Mouse (Mus musculus) neural tube, embryonic 12.5 days (tissue): ENCODE measurements around the gene Pold2. TPM values are rescaled to one million over a fixed set of nuclear protein-coding genes. Genes with fewer than 3 reads are reported as not detected.

Experiments used
- ATAC-seq: fragments of 200-750 bp; cut with Nextera tagmentation; 2 replicates; pipeline ENCODE4 v1.8.0; 2017; ENCODE audit warnings: low read depth, mild to moderate bottlenecking, moderate TSS enrichment, moderate library complexity; ENCODE audit not compliant: low FRiP score
- H3K27ac ChIP-seq: fragments of 300-500 bp; sonication (generic); 2 replicates; pipeline ENCODE4 v1.5.1; 2016
- H3K27me3 ChIP-seq: fragments of 300-500 bp; sonication (generic); replicated peaks from 2 replicates; pipeline ENCODE4 v1.6.1; 2016; ENCODE audit warnings: mild to moderate bottlenecking
- H3K36me3 ChIP-seq: fragments of 300-500 bp; sonication (generic); 2 replicates; pipeline ENCODE4 v1.6.1; 2016; ENCODE audit warnings: mild to moderate bottlenecking
- H3K4me1 ChIP-seq: fragments of 300-500 bp; sonication (generic); 2 replicates; pipeline ENCODE4 v1.6.1; 2016
- H3K4me2 ChIP-seq: fragments of 300-500 bp; sonication (generic); replicated peaks from 2 replicates; pipeline ENCODE4 v1.6.1; 2016; ENCODE audit warnings: mild to moderate bottlenecking
- H3K4me3 ChIP-seq: fragments of 300-500 bp; sonication (generic); 2 replicates; pipeline ENCODE4 v1.5.1; 2016
- H3K9ac ChIP-seq: fragments of 300-500 bp; sonication (generic); 2 replicates; pipeline ENCODE4 v1.6.1; 2016; ENCODE audit warnings: mild to moderate bottlenecking
- H3K9me3 ChIP-seq: fragments of 300-500 bp; sonication (generic); 2 replicates; pipeline ENCODE4 v1.6.1; 2016; ENCODE audit warnings: mild to moderate bottlenecking
- WGBS: fragments of 180-500 bp; shearing (Covaris S2); methylation state at CpG from one replicate; pipeline ENCODE4 v1.1.7; 2016; 5-methylcytosine and 5-hydroxymethylcytosine counted together
- polyA plus RNA-seq: library from polyadenylated mRNA; unstranded; fragments of >200 nt; fragmentation: Nextera tagmentation; extraction: Ambion mirVana; gene quantifications from 2 replicates; pipeline ENCODE4 v1.2.1, GENCODE M21; 2016

Gene Pold2
- polyA plus RNA-seq, 1 experiment from 2014 or later = 81.5 TPM

DNA sequence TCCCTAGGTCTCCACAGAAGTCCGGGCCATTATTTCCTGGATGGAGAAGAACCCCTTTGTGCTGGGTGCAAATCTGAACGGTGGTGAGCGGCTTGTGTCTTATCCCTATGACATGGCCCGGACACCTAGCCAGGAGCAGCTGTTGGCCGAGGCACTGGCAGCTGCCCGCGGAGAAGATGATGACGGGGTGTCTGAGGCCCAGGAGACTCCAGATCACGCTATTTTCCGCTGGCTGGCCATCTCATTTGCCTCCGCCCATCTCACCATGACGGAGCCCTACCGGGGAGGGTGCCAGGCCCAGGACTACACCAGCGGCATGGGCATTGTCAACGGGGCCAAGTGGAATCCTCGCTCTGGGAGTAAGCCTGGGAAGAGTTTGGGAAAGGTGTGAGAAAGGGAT is 8.0 kb downstream of the Pold2 start:
- 93% methylated on average over 16 of the region's 16 CpGs for WGBS
- Histone ChIP-seq H3K4me2 (no peak overlapping the region), H3K4me3 (no peak overlapping the region), H3K27ac (no peak overlapping the region), H3K36me3 (peaks cover 53% of the 10 kb centered on the region), H3K27me3 (no peaks in the 10 kb centered on the region), H3K4me1 (no peaks in the 10 kb centered on the region), H3K9ac (no peak overlapping the region), H3K9me3 (no peaks in the 10 kb centered on the region)
- ATAC-seq = no peak

DNA sequence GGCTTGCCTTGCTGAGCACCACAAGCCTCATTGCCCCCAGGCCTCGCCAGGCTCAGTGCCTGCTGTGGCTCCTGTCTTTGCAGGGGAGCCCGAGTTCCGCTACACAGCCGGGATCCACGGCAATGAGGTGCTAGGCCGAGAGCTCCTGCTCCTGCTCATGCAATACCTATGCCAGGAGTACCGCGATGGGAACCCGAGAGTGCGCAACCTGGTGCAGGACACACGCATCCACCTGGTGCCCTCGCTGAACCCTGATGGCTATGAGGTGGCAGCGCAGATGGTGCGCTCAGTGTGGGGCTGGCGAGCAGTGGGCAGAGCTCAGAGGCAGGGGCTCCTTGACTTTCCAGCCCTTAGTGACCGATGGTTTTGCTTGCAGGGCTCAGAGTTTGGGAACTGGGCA is 8.8 kb downstream of the Pold2 start:
- H3K9me3 ChIP-seq = no peaks in the 10 kb centered on the region
- H3K27ac ChIP-seq = no peak overlapping the region
- no peaks in the 10 kb centered on the region for H3K27me3 ChIP-seq
- no peak for ATAC-seq
- H3K9ac ChIP-seq = no peak overlapping the region
- 94% methylated on average over 16 of the region's 16 CpGs for WGBS
- no peaks in the 10 kb centered on the region for H3K4me1 ChIP-seq
- H3K36me3 ChIP-seq = peaks cover 46% of the 10 kb centered on the region
- H3K4me2 ChIP-seq = no peak overlapping the region
- H3K4me3 ChIP-seq = no peak overlapping the region

DNA sequence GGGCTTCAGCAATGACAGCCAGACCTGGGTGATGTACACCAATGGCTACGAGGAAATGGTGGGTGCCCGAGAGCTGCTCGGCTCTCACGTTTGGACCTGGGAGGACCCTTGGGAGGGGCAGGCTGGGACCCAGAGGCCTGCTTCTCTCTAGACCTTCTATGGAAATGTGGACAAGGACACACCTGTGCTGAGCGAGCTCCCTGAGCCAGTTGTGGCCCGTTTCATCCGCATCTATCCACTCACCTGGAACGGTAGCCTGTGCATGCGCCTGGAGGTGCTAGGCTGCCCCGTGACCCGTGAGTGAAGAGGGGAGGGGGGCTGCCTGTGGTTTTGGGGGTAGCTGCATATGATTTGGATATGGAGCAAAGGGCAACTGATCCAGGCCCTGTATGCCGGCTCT is 9.8 kb downstream of the Pold2 start:
- no peak for ATAC-seq
- peaks cover 36% of the 10 kb centered on the region for H3K36me3 ChIP-seq
- WGBS = 92% methylated on average over 12 of the region's 12 CpGs

DNA sequence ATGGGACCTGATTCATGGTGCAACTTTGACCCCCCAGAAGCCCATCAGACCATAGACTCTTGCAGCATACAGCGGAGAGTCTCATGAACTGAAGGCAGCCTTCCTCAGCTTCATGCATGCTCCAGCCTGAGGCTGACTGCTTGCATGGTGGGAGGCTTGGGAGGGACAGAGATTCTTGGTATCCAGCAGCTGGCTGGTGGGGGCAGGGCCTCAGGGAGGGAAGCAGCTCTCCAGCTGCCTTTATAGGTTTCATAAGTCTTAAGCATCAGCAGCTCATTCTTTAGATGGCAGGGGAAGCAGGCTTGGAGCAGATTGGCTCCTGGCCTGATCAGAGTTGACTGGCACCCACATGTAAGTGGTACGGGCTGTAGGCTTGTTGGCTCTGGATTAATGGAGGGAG is 10.9 kb downstream of the Pold2 start:
- ATAC-seq = no peak
- WGBS = 91% methylated on average over 2 of the region's 2 CpGs
- Histone ChIP-seq H3K4me2 (no peak overlapping the region), H3K4me3 (no peak overlapping the region), H3K9me3 (no peaks in the 10 kb centered on the region), H3K27me3 (peaks cover 16% of the 10 kb centered on the region), H3K4me1 (no peaks in the 10 kb centered on the region; the same call in 1 of the 2 replicates), H3K9ac (no peak overlapping the region), H3K27ac (no peak overlapping the region), H3K36me3 (peaks cover 25% of the 10 kb centered on the region)

More for the DNA sequence above, 9.8 kb downstream of the Pold2 start:
- H3K4me3 ChIP-seq = no peak overlapping the region
- H3K4me1 ChIP-seq = no peaks in the 10 kb centered on the region
- H3K27ac ChIP-seq = no peak overlapping the region
- H3K27me3 ChIP-seq = 0 out of 2 replicates have a peak, but pooled peaks cover 5% of the 10 kb centered on the region
- H3K9me3 ChIP-seq = no peaks in the 10 kb centered on the region
- no peak overlapping the region for H3K4me2 ChIP-seq
- H3K9ac ChIP-seq = no peak overlapping the region

DNA sequence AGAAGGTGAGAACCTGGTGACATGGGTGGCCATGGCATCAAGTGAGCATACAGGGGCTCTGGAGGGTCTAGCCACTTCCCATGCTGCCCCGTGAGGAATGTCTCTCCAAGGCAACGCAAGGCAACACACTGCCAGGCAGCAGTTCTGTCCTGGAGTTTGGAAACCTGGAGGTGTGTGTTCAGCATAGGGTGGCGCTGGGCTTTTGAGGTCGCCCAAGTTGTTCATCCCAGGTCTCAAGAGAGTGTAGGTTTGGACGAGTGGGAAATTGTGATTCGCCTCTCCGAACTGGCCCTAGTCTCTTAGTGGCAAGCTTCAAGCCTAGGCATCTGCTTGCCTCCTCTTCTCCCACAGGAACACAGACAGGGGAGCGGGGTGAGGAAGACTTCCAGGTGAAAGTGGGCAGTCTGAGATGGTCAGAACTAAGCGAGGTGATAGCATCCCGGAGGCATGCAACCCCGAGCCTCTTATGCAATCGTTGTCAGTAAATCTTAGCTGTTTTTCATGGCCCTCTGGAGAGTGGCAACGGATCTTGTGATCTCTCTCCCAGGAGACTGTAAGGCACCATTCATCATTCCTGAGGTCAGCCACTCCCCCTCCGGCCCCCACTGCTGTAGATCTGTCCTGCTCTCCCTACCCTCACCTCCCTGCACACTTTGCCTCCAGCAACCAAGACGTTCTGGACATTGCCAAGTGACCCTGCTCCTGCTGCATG is 15.5 kb downstream of the Pold2 start:
- H3K9me3 ChIP-seq = no peaks in the 10 kb centered on the region
- peak overlapping the region; percentile 41; the same call in 1 of the 2 replicates for H3K9ac ChIP-seq
- H3K36me3 ChIP-seq = no peaks in the 10 kb centered on the region
- no peak overlapping the region for H3K27ac ChIP-seq
- peaks cover 9% of the 10 kb centered on the region for H3K4me1 ChIP-seq
- no peak for ATAC-seq
- peaks cover 41% of the 10 kb centered on the region for H3K27me3 ChIP-seq
- 20% methylated on average over 15 of the region's 15 CpGs for WGBS
- peak overlapping the region; percentile 32 for H3K4me3 ChIP-seq
- peak overlapping the region; percentile 63 for H3K4me2 ChIP-seq

DNA sequence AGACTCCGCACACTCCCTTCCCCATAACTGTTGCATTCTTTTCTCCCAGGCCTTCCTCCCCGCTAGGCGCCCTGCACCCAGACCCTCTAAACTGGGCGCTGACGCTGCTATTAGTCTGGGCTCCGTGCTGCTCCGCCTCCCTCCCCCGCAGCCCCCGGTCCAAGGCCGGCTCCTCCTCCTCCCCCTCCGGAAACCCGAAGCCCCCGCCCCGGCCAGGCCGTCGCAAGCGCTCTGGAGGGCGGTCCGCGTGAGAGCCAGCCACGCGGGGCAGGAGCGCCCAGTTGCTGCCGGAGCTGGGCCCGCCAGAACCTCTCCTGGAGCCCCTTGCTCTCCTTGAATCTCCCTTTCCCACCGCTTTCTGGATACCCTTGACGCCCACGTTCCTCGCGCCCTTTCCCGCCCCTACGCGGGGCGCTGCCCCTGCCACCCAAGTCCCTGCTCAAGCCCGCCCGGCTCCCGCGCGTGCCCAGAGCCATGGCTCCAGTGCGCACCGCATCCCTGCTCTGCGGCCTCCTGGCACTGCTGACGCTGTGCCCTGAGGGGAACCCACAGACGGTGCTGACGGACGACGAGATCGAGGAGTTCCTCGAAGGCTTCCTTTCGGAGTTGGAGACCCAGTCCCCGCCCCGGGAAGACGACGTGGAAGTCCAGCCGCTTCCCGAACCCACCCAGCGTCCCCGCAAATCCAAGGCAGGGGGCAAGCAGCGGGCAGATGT is 16.3 kb downstream of the Pold2 start, which contains the start of gene Aebp1:
Gene Aebp1 (plus strand): TSS at position 270 of the 716 bp plus-strand sequence.
- no peak for ATAC-seq
- peak within 1 kb of the TSS; percentile 32 for H3K4me3 ChIP-seq
- H3K27ac ChIP-seq = no peak within 1 kb of the TSS
- peak within 1 kb of the TSS; percentile 41 for H3K9ac ChIP-seq
- peaks cover 41% of the 10 kb centered on the region for H3K27me3 ChIP-seq
- H3K36me3 ChIP-seq = no peaks in the 10 kb centered on the region
- 3% methylated on average over 59 of the region's 59 CpGs for WGBS
- H3K4me1 ChIP-seq = peaks cover 9% of the 10 kb centered on the region
- peak within 1 kb of the TSS; percentile 63 for H3K4me2 ChIP-seq
- H3K9me3 ChIP-seq = no peaks in the 10 kb centered on the region

DNA sequence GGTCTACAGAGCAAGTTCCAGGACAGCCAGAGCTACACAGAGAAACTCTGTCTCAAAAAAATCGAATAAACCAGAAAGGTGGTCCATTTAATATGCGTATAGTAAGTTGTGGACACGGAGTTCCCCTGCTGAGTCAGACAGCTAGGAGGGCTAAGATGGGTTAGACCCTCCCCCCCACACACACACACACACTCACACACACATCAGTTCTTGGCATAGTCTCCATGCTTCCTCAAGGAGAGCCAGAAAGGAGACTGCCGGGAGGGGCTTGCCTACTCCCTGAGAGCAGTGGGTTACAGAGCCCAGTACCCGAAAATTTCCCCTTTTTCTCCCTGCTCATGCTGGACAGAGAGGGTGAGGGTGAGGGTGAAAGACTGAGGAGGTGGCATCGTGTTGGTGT is 17.5 kb downstream of the Pold2 start:
- WGBS = 69% methylated on average over 6 of the region's 6 CpGs
- H3K36me3 ChIP-seq = no peaks in the 10 kb centered on the region
- H3K27ac ChIP-seq = no peak overlapping the region
- peaks cover 41% of the 10 kb centered on the region for H3K27me3 ChIP-seq
- no peak for ATAC-seq
- H3K4me3 ChIP-seq = no peak overlapping the region
- H3K9me3 ChIP-seq = no peaks in the 10 kb centered on the region
- H3K9ac ChIP-seq = no peak overlapping the region
- peaks cover 9% of the 10 kb centered on the region for H3K4me1 ChIP-seq
- no peak overlapping the region for H3K4me2 ChIP-seq

DNA sequence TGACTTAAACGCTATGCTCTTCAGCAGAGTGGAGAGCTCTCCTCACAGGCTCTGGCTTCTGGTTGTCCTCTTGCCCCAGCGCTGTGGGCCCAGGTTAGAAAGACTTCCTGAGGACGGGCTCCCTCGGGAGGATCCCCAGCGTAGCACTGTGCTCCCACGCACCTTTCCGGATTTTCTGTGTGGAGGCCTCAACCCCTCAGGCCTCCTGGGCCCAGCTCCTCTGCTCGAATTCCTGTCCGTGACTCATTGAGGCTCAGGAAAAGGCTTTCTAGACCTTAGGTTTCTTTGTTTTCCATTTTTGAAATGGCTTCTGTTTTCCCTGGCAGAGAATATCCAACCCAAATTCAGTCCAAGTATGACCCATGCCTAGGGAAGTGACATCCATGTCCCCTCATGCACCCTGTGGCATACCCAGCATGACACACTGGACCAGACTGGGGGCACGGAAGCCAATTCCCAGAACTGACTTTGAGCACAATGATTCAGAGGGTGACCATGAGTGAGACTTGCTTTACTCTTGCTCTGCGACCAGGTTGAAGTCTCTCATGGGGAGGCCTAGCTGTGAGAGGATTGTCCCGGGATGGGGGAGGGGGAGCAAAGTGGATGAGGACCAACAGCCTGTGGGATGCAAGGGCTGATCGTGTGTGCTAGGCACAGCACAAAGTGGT is 18.1 kb downstream of the Pold2 start:
- WGBS = 87% methylated on average over 13 of the region's 13 CpGs
- Histone ChIP-seq H3K4me2 (no peak overlapping the region), H3K27ac (no peak overlapping the region), H3K27me3 (peaks cover 41% of the 10 kb centered on the region), H3K4me3 (no peak overlapping the region), H3K4me1 (peaks cover 9% of the 10 kb centered on the region), H3K9ac (no peak overlapping the region), H3K9me3 (no peaks in the 10 kb centered on the region), H3K36me3 (no peaks in the 10 kb centered on the region)
- no peak for ATAC-seq

DNA sequence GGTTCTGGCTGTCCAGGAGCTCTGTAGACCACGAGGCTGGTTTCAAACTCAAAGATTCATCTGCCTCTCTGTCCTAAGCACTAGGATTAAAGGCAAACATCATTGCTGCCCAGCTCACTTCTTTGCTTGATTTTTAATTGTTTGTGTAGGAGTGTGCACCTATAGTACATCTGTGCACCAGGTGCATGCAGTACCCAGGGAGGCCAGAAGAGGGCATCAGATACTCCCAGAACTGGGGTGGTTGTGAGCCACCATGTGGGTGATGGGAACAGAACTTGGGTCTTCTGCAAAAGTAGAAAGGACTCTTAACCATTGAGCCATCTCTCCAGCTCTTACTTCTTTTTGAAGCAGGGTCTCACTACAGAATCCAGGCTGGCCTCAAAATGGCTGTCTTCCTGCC is 19.4 kb downstream of the Pold2 start:
- no peak overlapping the region for H3K27ac ChIP-seq
- H3K4me1 ChIP-seq = peaks cover 9% of the 10 kb centered on the region
- WGBS = 67% methylated on average over 1 of the region's 1 CpGs
- no peaks in the 10 kb centered on the region for H3K9me3 ChIP-seq
- H3K4me3 ChIP-seq = no peak overlapping the region
- peaks cover 40% of the 10 kb centered on the region for H3K27me3 ChIP-seq
- H3K9ac ChIP-seq = no peak overlapping the region
- ATAC-seq = no peak
- no peaks in the 10 kb centered on the region for H3K36me3 ChIP-seq
- H3K4me2 ChIP-seq = no peak overlapping the region

DNA sequence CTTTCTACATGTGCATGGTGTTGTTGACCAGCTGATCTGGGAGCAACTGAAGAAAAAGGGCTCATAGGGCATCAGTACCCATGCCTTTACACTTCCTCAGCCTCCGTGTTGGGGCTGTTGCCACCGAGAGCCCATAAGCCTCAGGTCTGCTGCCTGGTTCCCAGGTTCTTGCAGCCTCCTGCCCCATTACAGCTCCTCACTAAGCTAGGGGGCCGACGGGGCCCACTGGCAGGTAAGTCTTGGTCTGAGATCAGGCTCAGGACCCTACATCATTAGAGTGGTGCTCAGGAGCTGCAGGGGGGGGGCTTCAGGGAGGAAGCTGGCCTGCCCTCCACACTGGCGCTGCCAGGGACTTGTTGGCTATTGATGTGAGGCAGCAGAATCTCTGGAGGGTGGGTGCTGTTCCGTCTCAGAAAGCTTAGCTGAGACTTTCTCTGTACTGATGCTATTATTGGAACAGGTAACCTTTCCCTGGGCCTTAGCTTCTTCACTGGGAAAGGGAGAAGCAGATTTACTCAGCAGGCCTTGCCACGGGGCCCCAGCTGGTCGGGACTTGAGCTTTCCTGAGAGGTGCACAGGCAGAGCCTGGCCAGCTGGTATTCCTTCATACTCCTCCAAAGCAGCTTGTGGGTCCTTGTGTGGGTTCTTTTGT is 21.5 kb downstream of the Pold2 start:
- ATAC-seq = no peak
- WGBS = 83% methylated on average over 8 of the region's 8 CpGs
- Histone ChIP-seq H3K27ac (no peak overlapping the region), H3K4me3 (no peak overlapping the region), H3K27me3 (peaks cover 19% of the 10 kb centered on the region), H3K9ac (no peak overlapping the region), H3K4me1 (peaks cover 5% of the 10 kb centered on the region), H3K9me3 (no peaks in the 10 kb centered on the region), H3K4me2 (no peak overlapping the region), H3K36me3 (no peaks in the 10 kb centered on the region)

DNA sequence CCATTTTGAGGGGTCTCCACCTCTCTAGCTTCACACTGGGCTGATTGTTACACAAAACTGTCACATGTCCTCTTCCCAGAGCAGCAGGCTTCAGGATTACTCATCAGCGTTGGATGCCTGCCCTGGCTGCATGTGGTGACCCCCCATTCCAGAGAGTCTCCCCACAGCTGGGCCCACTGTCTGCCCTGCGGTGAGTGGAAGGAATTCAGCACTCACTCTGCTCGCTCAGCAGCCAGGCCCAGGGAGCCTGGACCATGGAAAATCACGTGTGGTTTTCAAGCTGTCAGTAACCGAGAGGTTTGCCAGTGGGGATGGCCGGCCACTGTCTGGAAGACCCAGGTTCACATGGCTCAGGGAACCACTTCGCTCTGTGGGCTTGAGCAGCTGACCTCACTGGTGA is 22.2 kb downstream of the Pold2 start:
- H3K36me3 ChIP-seq = no peaks in the 10 kb centered on the region
- no peak overlapping the region for H3K9ac ChIP-seq
- no peak for ATAC-seq
- WGBS = 47% methylated on average over 7 of the region's 7 CpGs
- no peaks in the 10 kb centered on the region for H3K4me1 ChIP-seq
- H3K9me3 ChIP-seq = no peaks in the 10 kb centered on the region
- no peak overlapping the region for H3K4me2 ChIP-seq
- H3K27me3 ChIP-seq = peaks cover 12% of the 10 kb centered on the region
- H3K4me3 ChIP-seq = no peak overlapping the region
- no peak overlapping the region for H3K27ac ChIP-seq

DNA sequence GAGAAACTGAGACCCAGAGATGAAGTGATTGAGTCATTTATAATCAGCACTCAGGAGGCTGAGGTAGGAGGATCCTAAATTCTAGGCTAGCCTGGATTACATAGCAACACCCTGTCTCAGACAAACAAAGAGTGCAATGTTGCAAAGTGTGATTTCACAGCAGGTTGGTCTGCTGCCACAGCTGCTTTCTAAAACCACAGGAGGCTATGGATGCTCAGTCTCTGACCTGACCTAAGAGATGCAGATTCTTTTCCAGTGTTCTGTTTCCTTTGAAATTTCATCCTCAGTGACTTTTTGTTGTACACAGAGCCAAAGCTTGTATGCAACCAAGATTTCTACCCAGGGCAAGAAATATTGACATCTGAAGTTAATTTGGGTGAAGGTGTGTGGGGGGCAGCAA is 22.6 kb downstream of the Pold2 start:
- H3K36me3 ChIP-seq = no peaks in the 10 kb centered on the region
- H3K4me2 ChIP-seq = no peak overlapping the region
- H3K27me3 ChIP-seq = peaks cover 8% of the 10 kb centered on the region
- no peaks in the 10 kb centered on the region for H3K4me1 ChIP-seq
- ATAC-seq = no peak
- H3K9ac ChIP-seq = no peak overlapping the region
- no peak overlapping the region for H3K4me3 ChIP-seq
- no peaks in the 10 kb centered on the region for H3K9me3 ChIP-seq
- no peak overlapping the region for H3K27ac ChIP-seq
